Mouse (Mus musculus) mesoderm, embryonic 11.5 days (tissue): ENCODE data around the gene Mxra7.
A peak's percentile ranks its signal among the peaks of the same experiment; 100 is the strongest.

Experiments
- DNase-seq: peaks from one replicate; pipeline ENCODE4 v3.0.0-alpha.2; 2012; ENCODE audit warnings: low read depth, low spot score

The Mxra7 gene

GRCm38 (mm10) chr11:116784221-116784620 lies 43.6 kb downstream of the Mxra7 start:
- no peak for DNase-seq

DNA sequence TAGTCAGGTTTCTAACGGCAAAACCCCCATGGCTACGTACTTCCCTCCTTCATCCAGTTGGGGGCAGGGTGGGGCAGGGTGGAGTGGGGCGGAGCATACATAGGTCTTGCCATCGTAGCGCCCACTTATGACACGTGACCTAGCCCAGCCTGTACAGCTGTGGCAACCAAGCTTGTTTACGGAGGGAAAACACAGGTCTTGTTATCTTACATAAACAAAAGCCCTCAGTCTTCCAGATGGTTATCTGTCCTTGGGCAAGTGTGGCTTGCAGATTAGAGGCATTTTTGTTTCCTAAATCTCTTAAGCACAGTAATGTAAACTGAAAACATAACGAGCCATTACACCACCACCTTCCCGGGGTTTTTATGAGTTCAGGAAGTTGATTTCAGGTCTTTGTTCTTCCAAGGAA lies 45.1 kb downstream of the Mxra7 start:
- DNase-seq = peak; percentile 59

- DNase-seq = no peak
These were observed 52.4 kb downstream of the Mxra7 start, which contains the start of gene St6galnac1 for GRCm38 (mm10) chr11:116775407-116775806. St6galnac1 (minus strand) TSS chr11:116775507.

DNA sequence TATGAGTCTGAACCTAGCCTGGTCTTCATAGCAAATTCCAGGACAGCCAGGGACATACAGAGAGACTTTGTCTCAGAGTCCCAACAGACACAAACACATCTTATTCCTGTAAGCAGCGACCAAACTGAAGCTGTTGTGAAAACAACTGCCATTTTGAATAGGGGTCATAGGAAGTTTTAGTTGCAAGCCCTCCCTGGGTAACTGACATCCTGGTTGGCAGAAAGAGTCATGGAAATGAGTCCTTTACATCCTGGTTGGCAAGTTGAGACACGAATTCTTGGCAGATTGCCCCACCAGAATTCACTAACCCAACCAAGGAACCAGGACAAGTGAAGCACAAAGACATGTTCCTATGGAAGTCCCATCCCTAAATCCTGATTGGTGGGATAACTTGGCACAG lies 54.6 kb downstream of the Mxra7 start:
- DNase-seq = no peak

- no peak for DNase-seq
These were observed 58.0 kb downstream of the Mxra7 start for GRCm38 (mm10) chr11:116769873-116770272.

DNA sequence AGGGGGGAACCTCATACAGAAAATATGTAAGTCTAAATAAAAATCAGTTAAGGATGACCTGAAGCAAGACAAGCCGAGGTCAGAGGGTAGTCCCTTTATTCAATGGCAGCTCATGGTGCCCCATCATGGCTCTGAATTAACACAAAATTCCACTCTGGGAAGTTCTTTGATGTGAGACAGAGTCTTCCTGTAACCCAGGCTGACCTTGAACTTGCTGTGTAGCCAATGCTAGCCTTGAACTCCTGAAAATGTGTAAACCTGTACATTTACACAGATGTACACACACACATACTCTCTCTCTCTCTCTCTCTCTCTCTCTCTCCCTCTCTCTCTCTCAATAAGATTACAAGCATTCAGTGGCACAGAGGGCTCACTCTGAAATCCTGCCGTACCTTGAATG lies 62.9 kb downstream of the Mxra7 start:
- no peak for DNase-seq

DNA sequence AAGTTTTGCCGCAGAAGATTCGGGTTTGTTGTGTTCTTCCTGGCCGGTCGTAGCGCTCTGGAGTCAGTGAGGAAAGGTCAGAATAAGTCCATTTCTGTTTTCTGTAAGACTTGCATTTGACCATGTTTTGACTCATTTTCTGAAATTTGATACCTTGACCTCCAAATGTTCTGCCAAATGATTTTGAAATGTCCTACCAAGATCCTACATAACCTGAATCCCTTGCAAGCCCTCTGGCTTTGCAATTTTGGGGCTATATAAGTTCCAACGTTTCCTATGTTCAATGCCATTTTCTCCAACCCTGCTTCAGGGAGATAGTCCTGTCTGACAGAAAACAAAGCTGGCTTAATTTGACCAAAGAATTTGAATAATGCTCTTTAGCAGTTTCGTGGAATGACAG lies 63.5 kb downstream of the Mxra7 start:
- DNase-seq = no peak

- no peak for DNase-seq
These were observed 72.7 kb downstream of the Mxra7 start for GRCm38 (mm10) chr11:116755191-116755590.

DNA sequence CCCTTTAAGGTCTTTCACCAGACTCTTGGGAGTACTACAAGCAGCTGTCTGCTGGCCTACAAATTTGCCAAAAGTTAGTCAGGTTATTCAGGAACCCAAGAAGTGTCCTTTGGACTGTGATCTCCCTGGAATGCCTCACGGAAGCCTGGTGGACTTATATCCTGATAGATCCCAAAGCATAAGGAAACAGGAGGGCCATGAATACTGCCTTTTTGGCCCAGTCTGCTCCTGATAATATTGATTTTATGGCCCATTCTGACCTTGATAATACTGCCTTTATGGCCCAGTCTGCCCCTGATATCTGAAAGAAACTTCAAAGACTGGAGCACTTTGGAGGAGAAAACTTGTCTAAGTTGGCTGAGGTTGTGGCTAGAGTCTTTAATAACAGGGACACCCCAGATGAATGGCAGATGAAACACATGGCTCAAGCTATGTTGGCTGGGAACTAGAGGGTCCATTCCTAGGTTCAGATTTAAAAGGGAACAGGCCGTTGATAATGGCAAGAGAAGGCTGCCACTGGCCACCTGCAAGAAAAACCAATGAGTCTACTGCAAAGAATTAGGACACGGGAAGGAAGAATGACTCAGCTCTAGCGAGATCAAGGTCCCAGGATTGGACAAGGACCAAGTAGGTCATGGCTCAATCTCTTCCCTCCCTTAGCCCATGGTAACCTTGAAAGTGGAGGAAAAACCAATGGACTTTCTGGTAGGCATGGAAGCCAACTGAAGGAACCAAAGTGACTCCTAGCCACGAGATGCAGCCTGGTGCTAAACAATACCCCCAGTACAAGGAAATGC lies 74.0 kb downstream of the Mxra7 start:
- no peak for DNase-seq
